Mouse (Mus musculus): ENCODE data around the gene Spr. TPM values are rescaled to one million over a fixed set of nuclear protein-coding genes. Genes with fewer than 3 reads are reported as not detected.
"Not testable (repeated sequence)": the region's sequence is repeated elsewhere in the genome, so short reads cannot be mapped to it uniquely, and the experiment has no call there.

Spr gene
- 60.3 and 64.5 TPM in 2 replicates for total RNA-seq (2021)
- long read RNA-seq, experiment 1, transcript Spr-201 (3 exons, 1,230 nt): major isoform, 30 of 40 reads
- long read RNA-seq, experiment 1, partial matches to known transcripts: 2 of 40 reads
- long read RNA-seq, experiment 1, other reads (novel, unspliced or antisense): 5 of 40 reads
- long read RNA-seq, experiment 2, transcript Spr-201 (3 exons, 1,230 nt): major isoform, 23 of 29 reads
- long read RNA-seq, experiment 2, partial matches to known transcripts: 1 of 29 reads
- long read RNA-seq, experiment 2, other reads (novel, unspliced or antisense): 5 of 29 reads

- peak; percentile 96 for DNase-seq
These were observed at the start of gene Spr for GRCm38 (mm10) chr6:85137217-85138035. Gene Spr (minus strand): TSS chr6:85137766.

- DNase-seq: no peak
These were observed 49.1 kb upstream of the Spr start for GRCm38 (mm10) chr6:85186744-85187059.

GRCm38 (mm10) chr6:85186033-85186743 is 48.6 kb upstream of the Spr start:
- DNase-seq: no peak

GRCm38 (mm10) chr6:85183951-85184350 is 46.4 kb upstream of the Spr start:
- DNase-seq: no peak

GRCm38 (mm10) chr6:85180036-85180435 is 42.5 kb upstream of the Spr start:
- DNase-seq: no peak

DNA sequence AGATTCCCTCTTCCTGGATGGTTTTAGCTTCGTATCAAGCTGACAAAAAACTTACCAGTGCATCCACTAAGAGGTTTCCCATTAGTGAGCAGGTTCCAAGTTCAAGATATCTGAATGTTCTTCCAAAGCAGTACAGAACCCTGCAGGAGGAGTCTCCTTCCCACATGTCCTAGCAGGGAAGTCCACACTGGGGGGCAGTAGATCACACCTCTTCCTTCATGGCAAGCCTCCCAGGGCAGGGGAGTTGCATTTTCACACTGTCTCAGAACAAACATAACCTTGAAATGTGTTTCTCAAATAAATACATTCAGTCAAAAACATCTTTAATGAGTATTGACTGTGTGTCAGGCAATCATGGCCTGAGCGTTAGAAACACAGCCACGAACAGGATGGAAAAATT is 42.0 kb upstream of the Spr start:
- no peak for DNase-seq

- no peak for DNase-seq
These were observed 27.9 kb upstream of the Spr start for GRCm38 (mm10) chr6:85165440-85165921.

DNA sequence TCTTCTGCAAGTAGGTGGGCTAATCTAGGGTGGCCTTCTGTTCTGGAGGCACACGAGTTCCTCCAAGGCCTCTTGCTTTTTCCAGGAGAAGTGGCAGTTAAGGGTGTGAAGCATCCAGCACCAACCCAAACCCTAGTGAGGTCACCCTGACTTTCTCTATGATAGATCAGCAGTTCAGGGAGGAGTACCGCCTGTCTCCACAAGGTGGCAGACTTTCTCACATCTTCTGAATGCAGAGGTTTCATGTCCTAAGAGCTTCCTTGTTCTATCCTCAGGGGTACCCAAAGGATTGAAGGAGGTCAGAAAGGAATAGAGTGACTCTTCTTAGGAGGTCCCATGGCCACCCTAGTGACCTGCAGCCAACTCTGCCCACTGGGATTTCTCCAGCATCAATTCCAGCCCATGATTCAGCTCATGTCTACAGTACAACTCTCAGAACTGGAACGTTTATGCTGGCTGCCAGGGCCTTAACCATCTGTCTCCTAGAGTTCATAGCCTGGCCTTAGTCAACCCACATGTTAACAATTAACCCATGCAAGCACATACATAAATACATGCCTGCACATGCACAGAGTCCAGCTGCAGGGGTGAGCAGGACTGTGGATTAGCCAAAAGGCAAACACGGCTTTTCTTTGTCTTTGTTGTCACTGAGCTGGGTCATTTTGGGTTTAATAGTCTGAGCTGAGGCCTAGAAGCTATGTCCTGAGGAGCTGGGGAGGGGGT is 22.8 kb upstream of the Spr start:
- DNase-seq: peak; percentile 84

DNA sequence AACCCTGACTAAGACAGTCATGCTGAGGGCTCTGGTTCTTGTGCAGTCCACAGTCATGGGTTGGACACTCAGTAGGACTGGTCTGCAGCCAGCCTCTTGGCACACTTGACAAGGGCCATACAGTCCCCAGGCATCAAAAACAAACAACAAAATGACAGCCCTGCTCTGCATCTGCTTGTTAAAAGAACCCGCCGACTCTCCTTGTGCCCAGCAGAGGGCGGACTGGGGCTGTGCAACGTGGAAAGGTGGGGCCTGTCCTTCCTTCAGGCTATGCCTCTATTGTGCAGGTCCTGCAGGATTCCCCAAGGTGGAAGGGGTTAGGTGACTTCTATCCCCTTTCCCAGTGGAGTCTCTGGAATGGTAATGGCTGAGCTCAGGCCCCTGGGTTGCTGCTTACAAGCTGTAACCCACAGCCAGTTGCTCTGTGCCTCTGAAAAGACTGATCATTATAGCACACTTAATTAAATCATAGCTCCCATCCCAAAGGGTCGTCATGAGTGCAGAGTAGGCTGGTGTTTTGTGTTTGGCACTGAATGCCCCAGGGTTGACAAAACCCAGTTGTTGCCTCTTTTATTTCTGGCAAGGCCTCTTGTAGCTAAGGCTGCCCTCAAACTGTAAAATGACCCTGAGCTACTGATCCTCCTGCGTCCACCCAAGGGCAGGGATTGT is 21.7 kb upstream of the Spr start:
- peak; percentile 74 for DNase-seq

- peak; percentile 27 for DNase-seq
These were observed 20.7 kb upstream of the Spr start for GRCm38 (mm10) chr6:85158040-85158804.

- not testable (repeated sequence) for DNase-seq
These were observed 19.0 kb upstream of the Spr start for GRCm38 (mm10) chr6:85156551-85156950.

DNA sequence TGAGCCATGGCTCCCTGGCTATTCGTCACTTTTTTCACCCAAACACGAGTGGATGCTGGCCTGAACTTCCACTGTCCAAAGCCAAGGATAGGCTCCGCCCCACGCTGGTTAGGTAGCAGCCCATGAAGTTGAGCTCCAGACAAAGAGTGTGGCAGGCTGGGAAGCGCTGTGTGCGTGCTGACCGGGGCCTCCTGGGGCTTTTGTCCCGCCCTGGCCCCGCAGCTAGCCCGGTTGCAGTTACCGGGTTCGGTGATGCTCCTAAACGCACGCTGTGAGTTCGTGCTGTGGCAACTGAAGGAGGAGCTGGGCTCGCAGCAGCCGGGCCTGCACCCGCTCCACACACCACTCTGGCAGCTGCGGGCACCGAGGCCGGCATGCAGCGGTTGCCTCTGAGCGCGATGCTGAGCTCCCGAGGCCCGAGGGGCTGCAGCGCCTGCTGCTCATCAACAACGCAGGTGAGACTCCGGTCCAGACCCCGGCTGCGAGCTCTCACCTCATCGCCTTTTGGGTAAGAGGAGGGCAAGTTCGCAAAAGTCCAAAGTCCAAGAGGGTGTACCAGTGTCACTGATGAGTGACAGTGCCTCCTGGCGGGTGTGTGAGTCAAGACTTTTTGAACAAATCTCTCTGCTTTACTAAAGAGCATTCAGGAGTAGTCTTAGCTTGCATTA is 17.4 kb upstream of the Spr start:
- peak; percentile 65 for DNase-seq

GRCm38 (mm10) chr6:85153970-85154540 is 16.5 kb upstream of the Spr start:
- peak; percentile 86 for DNase-seq

DNA sequence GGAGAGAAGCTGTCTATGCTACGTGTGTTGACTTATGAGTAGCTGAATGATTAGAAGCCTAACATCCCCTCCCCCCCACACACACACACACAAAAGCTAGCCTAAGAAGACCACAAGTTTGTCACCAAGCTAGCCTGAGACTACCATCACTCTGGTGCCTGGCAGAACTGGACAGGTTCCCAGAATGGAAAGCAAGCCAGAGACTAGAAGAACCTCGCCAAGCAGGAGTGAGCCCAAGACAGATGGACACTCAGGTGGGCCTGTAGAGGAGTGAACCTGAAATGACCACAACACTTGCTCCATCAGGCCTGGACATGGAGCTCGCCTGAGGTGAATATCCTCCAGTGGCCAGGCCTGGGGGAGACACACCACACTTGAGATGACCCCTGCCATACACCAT is 12.8 kb upstream of the Spr start:
- DNase-seq: no peak

- DNase-seq: no peak
These were observed 10.1 kb upstream of the Spr start for GRCm38 (mm10) chr6:85147636-85148035.

DNA sequence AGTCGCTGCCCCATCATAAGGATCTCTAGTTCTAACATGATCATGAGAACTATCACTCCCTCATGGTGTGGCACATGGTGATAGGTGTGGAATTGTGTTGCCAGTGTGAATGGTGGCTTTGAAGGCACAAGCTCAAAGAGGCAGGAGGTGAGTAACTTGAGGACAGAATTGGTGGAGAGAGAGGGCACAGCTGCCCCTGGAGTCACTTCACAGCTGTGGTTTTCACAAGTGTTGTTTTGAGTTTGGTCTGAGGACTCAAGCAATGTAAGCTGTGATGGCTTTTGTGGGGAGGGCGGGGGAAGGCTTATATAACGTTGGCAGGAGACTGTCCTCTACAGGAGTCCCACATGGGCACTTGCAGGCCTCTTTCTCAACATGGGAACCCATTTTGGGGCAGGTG is 6.9 kb upstream of the Spr start:
- no peak for DNase-seq

DNA sequence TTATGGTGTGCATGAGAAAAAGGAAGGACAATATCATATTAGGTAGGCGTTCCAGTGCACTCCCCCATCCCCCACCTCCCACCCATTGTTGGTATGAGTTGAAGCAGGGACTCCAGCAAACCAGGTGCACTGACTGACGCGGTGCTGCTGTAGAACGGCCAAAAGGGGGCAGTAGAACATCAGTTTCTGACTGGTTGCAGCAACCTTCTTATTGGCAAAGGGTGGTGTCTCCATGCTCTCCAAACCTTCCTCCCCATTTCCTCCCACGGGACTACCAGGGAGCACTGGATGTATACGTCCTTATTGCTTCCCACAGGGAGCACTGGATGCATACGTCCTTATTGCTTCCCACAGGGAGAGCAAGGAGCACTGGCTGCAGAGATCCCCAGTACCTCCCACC is 3.4 kb upstream of the Spr start:
- peak; percentile 73 for DNase-seq

GRCm38 (mm10) chr6:85139534-85139933 is 2.0 kb upstream of the Spr start:
- DNase-seq: no peak

GRCm38 (mm10) chr6:85136784-85137183 is 782 bp downstream of the Spr start:
- DNase-seq: not testable (repeated sequence)

DNA sequence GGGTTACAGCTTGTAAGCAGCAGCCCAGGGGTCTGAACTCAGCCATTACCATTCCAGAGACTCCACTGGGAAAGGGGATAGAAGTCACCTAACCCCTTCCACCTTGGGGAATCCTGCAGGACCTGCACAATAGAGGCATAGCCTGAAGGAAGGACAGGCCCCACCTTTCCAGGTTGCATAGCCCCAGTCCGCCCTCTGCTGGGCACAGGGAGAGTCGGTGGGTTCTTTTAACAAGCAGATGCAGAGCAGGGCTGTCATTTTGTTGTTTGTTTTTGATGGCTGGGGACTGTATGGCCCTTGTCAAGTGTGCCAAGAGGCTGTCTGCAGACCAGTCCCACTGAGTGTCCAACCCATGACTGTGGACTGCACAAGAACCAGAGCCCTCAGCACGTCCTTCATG is 4.8 kb downstream of the Spr start:
- DNase-seq: peak; percentile 60

All from adrenal gland, postnatal 14 days (tissue).